Mouse (Mus musculus) brain, embryonic 14.5 days (tissue): ENCODE measurements around the gene Phf12. TPM values are rescaled to one million over a fixed set of nuclear protein-coding genes. Genes with fewer than 3 reads are reported as not detected.

Source experiments
- DNase-seq: peaks from one replicate; pipeline ENCODE4 v3.0.0-alpha.2; 2011; ENCODE audit warnings: low read depth
- CTCF ChIP-seq: fragments of 200-500 bp; IDR thresholded peaks from 2 replicates; pipeline ENCODE4 v1.5.1; 2012; ENCODE audit warnings: inconsistent platforms, mild to moderate bottlenecking, moderate library complexity, borderline replicate concordance; ENCODE audit not compliant: insufficient read depth, insufficient read length; ENCODE audit errors: extremely low read depth
- POLR2A ChIP-seq: fragments of 200-500 bp; IDR thresholded peaks from 2 replicates; pipeline ENCODE4 v1.6.1; 2012; ENCODE audit warnings: mild to moderate bottlenecking, inconsistent platforms, borderline replicate concordance; ENCODE audit not compliant: poor library complexity, insufficient read depth, insufficient read length, severe bottlenecking; ENCODE audit errors: extremely low read depth
- polyA plus RNA-seq: library from polyadenylated mRNA; depleted of rRNA; stranded (reverse); fragments of >200 nt; gene quantifications from 2 replicates; pipeline ENCODE4 v1.2.3, GENCODE M21; 2012

Phf12 gene
- polyA plus RNA-seq, 1 experiment: 76.0 TPM

GRCm38 (mm10) chr11:77973520-77973919, 9.0 kb upstream of the Phf12 start:
- TF ChIP-seq POLR2A: no peak
- no peak for TF ChIP-seq CTCF
- DNase-seq: no peak

- TF ChIP-seq CTCF: no peak
- TF ChIP-seq POLR2A: no peak
- no peak for DNase-seq
These were observed 8.2 kb upstream of the Phf12 start for GRCm38 (mm10) chr11:77974325-77974724.

GRCm38 (mm10) chr11:77975873-77976272, 6.7 kb upstream of the Phf12 start:
- DNase-seq: no peak
- TF ChIP-seq CTCF: no peak
- TF ChIP-seq POLR2A: no peak

GRCm38 (mm10) chr11:77978161-77978560, 4.4 kb upstream of the Phf12 start:
- TF ChIP-seq CTCF (no peak), POLR2A (no peak)

DNA sequence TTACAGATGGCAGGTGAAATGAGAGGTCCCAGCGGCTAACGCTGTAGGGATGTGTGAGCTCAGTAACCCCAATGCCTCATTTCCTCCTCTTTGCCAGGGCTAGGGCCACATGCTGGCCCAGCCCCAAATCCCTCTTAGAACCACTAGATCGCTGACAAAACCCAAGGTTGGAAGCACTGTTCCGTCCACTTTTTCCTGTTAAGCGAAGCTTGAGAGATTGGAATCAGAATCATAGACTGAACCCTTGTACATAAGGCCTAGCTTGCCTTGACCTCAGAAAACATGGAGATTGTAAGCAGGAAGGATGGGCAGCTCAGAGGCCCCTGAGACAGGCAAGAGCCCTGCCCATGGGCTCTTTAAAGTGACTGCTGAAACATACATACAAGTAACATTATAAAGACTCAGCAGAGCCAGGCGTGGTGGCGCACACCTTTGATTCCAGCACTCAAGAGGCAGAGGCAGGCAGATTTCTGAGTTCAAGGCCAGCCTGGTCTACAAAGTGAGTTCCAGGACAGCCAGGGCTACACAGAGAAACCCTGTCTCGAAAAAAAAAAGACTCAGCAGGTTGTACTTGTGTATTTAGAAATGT, 3.2 kb upstream of the Phf12 start:
- DNase-seq: no peak
- TF ChIP-seq POLR2A (no peak), CTCF (no peak)

More at GRCm38 (mm10) chr11:77978161-77978560, 4.4 kb upstream of the Phf12 start:
- DNase-seq: no peak

- TF ChIP-seq POLR2A (no peak), CTCF (peak; percentile 68; the same call in 1 of the 2 replicates)
- peak; percentile 79 for DNase-seq
These were observed 2.0 kb upstream of the Phf12 start for GRCm38 (mm10) chr11:77980281-77981204.

- DNase-seq: peak; percentile 100
- TF ChIP-seq POLR2A: 0 out of 2 replicates have a peak, but pooled peaks have one; percentile 22
- no peak for TF ChIP-seq CTCF
These were observed 729 bp upstream of the Phf12 start for GRCm38 (mm10) chr11:77981609-77982440.

DNA sequence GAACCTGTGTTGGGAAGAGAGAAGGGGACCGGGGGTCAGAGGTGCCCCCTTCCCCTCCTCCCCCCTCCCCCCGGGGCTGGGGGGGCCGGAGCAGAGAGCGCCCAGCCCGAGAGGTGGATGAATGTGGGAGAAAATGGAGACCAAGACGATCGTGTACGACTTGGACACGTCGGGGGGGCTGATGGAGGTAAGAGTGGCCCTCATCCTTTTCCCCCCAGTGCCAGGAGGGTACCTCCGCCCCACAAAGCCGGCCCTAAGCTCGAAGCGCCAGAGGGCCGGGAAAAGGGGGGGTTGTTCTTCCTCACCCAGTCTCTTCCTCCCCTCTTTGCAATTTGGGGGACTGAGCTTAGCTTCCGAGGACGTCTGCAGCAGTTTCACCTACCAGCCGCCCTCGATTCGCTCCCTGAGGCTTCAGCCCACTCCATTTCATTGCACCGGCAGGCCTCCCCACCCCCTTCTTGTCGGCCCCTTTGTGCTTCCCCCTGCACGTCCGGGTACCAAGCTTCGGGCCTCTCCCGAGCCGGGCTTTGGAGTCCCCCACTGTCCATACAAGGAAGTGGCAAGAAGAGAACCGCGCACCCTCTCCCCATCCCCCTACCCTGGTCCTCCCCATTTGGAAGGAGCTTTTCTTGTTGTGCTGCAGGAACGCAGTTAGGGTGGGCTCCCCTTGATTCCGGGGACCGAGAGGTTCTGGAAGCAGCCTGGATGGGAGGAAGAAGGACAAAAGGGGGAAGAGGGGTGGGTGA, 810 bp downstream of the Phf12 start:
- TF ChIP-seq POLR2A (no peak), CTCF (no peak)
- peak; percentile 70 for DNase-seq

DNA sequence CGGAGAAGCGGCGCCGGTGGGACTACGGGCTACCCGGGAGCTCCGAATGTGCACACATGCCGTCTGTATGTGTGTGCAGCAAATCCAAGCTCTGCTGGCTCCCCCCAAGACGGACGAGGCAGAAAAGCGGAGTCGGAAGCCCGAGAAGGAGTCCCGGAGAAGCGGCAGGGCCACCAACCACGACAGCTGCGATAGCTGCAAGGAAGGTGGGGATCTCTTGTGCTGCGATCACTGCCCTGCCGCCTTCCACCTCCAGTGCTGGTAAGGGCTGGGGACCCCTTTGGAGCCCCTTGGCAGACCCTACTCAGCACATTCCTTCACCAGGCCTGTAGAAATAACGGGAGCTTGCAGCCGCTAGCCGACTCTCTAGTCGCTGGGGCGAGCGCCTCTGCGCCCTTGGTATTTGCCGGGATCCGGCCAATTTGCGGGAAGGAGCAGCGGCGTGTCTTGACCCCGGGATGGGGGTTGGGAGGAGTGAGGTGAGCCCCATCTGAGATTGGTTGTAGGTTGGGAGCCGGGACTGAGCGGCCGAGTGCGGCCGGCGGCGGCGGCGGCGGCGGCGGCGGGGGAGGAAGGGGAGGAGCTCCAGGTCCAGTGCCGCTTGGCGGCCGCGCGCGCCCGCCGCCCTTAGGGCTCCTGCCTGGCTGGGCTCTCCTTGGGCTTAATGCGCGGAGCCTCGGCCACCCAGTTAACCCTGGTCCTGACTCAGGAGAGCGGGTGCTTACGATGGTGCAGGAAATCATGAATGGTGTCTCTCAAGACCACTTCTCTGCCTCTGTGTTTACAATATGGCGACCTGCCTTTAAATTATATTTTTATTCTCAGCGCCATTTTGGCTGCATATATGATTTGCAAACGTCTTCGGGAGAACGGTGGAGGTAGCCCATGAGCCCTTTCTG, 1.6 kb downstream of the Phf12 start:
- TF ChIP-seq CTCF: no peak
- peak; percentile 70; the same call in 1 of the 2 replicates for TF ChIP-seq POLR2A

DNA sequence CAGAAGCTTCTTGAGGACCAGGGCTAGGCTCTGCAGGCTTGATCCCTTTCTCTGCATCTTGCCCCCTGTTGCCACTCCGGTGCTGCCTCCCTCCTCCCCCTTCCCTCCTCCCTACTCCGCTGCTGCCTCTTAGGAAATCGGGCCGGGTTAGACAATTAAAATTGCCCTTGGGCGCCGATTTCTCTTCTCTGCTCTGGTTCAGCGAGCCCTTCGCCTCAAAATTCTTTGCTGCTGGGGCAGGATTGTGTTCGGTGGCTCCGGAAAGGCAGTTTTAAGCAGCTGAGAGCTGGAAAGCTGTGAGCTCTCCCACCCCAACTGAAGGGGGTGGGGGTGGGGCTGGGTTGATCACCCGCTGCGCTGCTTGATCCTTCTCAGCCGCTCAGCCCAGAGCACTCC, 2.3 kb downstream of the Phf12 start:
- no peak for TF ChIP-seq POLR2A
- peak; percentile 81 for DNase-seq

More for the DNA sequence above, 1.6 kb downstream of the Phf12 start:
- peak; percentile 81 for DNase-seq

- no peak for DNase-seq
- TF ChIP-seq CTCF (no peak), POLR2A (no peak)
These were observed 3.0 kb downstream of the Phf12 start for GRCm38 (mm10) chr11:77985541-77986065.
